Mouse (Mus musculus) spleen, adult 18-20 months (tissue): ENCODE data around the gene Ick.
"Not testable (repeated sequence)": the region's sequence is repeated elsewhere in the genome, so short reads cannot be mapped to it uniquely, and the experiment has no call there.

Experiments used
- DNase-seq, 2 experiments: peaks; one replicate each; pipeline ENCODE4 v3.0.0; 2022; ENCODE audit warnings: mixed read lengths in 2 of 2

Gene Ick

DNA sequence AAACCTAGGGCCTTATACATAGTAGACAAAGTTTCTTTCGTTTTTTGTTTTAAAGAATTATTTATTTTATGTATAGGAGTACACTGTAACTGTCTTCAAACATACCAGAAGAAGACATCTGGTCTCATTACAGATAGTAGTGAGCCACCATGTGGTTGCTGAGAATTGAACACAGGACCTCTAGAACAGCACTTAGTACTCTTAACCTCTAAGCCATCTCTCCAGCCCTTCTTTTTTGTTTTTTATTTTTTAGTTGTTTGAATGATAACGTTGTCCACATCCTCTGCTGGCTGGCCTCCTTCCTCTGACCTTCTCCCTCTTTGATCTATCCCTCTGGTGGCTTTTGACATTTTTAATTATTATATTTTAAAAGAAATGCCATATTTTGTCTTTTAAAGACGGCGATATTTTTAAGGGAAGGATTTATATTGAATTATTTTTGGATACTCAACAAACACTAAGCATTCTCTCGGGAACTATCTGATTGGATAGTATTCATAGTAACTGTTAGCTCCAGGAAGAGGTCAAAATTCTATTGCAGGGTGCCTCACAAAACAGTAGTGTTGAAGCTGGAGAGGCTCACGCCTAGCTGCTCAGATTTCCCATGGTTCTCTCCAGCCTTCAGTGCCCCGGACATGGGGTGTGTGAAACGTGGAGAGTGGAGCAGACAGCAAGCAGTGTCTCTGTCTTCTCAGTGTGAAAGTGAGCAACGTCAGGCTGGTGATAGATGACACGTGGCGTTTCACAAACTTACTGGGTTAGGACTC lies 45.4 kb downstream of the Ick start:
- DNase-seq: no peak

DNA sequence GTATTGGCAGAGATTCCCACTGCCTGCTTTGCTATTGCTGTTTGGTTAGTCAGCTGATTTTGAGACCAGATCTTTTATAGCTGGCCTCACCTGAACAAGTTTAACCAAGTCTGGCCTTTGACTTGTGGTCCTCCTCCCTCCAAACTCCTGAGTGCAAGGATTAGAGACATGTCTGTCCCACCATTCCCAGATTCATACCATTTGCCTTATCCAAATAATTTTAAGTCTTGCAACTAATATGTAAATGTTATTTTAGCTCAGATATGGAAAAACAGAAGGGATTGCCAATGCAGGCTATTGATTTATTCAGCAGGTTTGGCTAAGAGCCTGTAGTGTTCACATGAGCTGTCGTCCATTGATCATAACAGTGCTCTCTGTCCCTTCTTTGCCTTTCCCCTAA lies 48.2 kb downstream of the Ick start:
- no peak for DNase-seq

DNA sequence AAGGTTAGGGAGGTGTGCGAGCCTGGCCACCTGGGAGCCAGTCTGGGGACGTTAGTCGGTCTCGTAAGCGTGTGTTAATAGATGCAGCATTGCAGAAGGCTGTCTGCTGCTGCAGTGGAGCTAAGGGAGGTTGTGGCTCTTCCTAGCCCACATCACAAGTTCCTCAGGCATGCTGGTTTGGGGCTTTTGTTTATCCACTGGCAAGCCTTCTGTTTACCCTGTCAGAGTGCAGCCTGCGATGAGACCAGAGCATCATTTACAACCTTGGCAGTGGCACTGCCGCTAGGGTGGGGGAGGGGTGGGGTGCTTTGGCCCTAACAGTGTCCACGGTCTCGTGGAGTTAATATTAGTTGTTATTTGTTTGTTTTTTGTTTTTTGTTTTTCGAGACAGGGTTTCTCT lies 54.3 kb downstream of the Ick start:
- no peak for DNase-seq

- DNase-seq: no peak
Measured at GRCm38 (mm10) chr9:78164741-78165140, 55.7 kb downstream of the Ick start.

- no peak for DNase-seq
Measured at GRCm38 (mm10) chr9:78165454-78165853, 56.5 kb downstream of the Ick start.

DNA sequence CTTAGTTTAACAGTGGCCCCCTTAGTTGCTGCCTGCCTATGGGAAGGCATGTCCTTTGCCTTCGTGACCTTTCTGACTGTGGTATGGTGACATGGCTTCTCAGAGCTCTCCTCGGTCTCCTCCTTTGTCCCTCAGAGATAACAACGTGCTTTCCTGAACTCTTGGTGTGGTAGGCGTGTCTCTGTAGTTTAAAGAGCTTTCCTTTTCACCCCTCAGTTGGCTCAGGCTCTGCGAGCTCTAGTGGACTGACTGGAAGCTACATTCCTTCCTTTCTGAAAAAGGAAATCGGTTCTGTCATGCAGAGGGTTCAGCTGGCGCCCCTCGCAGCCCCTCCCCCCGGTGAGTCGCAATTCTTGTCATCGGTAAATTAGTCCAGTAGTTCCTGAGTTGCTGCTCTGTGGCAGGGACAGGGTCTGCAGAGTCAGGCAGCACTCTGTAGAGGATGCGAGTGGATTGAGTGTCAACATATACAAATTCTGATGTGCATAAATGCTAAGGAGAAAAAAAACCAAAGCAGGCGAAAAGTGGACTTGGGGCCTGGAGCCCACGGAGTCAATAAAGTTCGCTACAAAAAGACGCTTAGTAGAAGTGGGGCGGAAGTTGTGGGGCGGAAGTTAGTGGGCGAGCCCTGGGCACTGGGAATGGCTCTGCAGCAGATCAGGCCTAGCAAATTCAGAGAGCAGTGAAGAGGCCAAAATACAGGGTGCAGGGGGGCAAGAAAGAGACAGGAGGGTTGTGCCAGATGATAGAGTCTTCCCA lies 57.9 kb downstream of the Ick start:
- no peak for DNase-seq

DNA sequence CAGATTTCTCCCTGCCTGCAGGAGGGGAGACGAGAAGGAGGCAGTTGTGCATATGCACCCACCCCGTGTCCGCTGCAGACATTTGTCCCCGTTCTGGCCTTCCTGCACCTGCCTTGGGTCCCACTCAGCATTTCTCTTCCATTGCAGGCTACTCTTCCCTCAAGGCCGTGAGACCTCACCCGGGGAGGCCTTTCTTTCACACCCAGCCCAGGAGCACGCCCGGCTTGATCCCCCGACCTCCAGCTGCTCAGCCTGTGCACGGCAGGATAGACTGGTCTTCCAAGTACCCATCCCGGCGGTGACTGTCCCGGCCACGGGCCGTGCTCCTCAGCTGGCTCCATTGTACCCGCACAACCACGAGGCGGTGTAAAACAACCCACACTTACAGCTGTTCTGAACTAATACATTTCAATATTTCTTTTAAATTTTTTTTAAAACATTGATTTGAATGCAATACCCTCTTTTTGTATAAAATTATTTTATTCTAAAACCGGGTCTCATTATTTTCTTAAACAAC lies 58.5 kb downstream of the Ick start:
- no peak for DNase-seq

DNA sequence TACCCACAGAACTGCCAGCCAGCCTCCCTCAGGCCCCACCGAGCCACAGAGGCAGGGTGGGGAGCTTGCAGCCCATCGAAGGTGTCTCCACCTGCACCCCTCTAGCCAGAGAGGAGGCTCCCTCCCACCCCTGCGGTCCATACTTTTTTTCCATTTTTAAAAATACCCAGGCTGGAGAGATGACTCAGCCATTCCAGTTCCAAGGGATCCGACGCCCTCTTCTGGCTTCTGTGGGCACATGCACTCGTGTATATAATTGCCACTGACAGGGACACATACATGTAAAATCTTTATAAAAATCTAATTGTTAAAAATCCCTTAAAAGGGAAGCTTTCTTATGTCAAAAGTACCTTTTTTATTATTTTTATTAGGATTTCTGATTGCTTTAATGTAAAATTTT lies 59.9 kb downstream of the Ick start:
- DNase-seq: no peak

- DNase-seq: no peak
Measured at GRCm38 (mm10) chr9:78174016-78174415, 65.0 kb downstream of the Ick start.

GRCm38 (mm10) chr9:78174925-78175276 lies 65.9 kb downstream of the Ick start:
- not testable (repeated sequence) for DNase-seq

GRCm38 (mm10) chr9:78175277-78176200 lies 66.5 kb downstream of the Ick start:
- DNase-seq: peak; percentile 89 to 96

GRCm38 (mm10) chr9:78176201-78176727 lies 67.3 kb downstream of the Ick start:
- peak; percentile 20 to 37 for DNase-seq

DNA sequence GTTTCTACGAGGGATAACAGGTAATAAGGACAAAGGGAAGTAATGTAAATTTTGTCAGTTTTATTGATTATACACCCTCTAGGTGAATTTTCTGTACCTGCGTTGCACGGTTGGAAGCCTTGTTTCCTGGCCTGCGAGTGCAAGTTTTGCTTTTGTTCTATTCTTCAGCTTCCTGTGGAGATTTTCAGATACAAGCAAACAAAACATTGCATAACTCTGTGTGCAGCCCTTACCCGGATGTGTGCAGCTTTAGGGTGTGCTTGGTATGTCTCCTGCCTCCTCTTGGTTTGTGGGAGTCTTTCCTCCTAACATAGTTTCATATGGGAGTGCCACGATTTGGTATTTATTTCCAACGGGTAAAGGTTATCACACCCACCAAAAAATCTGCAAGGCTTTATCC lies 67.8 kb downstream of the Ick start:
- DNase-seq: peak in 1 of 2 experiments; percentile 19

DNA sequence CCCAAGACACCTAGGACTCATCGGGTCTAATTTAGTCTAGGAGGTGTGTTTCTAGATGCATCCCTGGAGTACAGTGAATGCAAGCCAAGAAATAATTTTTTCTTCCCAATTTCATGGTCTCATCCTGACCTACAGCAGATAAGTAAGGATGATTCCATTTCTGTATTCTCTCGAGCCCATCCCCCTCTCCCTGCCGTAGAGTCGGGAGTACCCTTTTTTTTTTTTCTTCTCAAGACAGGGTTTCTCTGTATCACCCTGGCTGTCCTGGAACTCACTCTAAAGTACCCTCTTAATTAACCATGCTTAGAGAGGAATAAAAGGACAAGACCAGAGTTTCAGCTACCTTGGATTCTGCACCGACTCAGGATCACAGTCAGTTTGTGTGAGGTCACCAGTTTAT lies 69.2 kb downstream of the Ick start:
- no peak for DNase-seq

DNA sequence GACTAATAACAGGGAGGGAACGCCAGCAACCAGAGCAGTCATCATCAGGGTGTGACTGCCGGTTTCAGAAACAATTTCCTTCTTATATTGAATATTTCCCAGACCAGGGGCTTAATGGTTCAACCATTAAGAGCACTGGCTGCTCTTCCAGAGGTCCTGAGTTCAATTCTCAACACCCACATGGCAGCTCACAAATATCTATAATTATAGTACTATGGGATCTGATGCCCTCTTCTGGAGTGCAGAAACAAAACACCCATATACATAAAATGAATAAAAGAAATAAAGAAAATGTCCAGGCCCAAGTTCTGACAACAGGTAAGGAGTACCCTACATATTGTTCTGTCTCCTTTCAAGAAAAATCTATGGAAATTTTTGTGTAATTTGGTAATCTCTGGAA lies 70.1 kb downstream of the Ick start:
- no peak for DNase-seq

DNA sequence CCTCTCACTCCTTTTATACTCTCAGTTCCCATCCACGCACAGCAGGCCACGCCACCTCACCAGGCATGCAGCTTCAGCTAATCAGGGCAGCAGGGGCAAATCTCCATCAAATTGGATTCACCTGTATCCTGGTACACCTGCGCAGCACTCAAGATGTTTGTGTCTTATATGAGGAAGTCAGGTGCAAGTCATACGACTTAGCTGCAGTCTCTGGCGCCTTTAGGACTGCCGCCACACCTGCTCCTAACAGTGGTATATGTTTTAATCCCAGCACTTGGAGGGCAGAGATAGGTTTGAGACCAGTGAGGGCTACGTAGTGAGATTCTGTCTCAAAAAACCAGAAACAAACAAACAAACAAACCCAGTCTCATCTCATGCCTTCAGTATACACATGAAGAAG lies 73.5 kb downstream of the Ick start, which contains the start of gene Gsta4:
TSS of gene Gsta4 (plus strand) at position 301 of the 400 bp plus-strand sequence.
- DNase-seq: not testable (repeated sequence)

DNA sequence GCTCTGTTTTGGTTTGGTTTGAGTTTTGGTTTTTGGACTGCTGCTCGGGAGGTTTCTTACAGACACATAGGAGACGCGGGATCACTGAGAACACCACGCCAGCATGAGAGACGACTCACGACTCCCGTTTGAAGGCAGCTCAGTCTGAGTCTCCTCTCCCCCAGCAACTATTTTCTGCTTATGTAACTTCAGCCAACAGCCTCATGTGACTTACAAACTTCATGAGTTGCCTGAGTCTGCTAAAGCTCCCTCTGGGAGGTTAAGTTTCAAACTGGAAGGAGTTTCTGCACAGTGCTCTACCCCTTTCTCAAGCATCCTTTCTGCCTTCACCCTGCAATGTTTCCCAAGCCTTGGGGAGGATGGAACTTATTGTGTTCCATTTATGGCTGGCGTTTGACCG lies 76.7 kb downstream of the Ick start:
- DNase-seq: no peak

DNA sequence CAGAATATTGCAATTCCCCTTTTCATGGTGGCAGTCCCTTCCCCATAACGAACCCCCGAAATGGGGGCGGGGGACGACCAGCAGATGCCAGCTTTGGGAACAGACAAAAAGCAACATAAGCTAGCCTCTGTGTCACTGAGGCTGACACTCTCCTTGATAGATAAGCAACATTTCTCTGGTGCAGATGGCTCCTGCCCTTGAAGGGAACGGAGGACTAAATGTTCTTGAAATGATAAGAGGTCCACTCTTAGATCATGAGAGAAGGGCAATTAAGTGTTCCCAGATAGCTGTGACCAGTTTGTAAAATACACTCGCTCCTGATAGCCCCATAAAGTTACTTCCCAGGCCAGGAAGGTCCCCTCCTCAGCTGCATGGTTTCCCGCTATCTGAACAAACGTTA lies 79.9 kb downstream of the Ick start:
- no peak for DNase-seq

GRCm38 (mm10) chr9:78190651-78191634 lies 82.0 kb downstream of the Ick start:
- no peak for DNase-seq

- peak; percentile 13 to 48 for DNase-seq
Measured at GRCm38 (mm10) chr9:78191736-78192135, 82.7 kb downstream of the Ick start.

GRCm38 (mm10) chr9:78193902-78194597 lies 85.1 kb downstream of the Ick start:
- DNase-seq: peak in 1 of 2 experiments; percentile 29
